Mouse (Mus musculus): Measurements from ENCODE around the gene Vps25.

DNA sequence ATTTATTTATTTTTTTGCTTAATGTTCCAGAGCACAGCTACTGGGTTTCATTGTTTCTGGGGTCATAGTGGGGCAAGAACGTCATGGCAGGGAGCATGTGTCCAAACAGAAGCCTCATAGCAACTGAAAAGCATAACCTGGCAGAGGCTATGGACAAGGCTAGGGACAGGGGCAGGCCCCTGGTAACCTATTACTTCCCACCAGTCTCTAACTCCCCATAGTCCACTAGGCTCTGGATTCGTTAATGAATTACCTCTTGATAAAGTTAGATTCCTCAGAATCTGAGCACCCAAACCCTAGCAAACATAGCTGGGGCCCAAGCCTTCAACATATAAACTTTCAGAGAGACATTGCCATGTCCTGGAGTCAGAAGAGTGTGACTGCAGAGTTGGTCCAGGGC lies 2.5 kb upstream of the Vps25 start:
- TF ChIP-seq POLR2A (IDR thresholded peaks at IDR 0.05; ENCODE audit: extremely low read depth, insufficient read depth, low read length), result no peak
- no peak for TF ChIP-seq CTCF (IDR thresholded peaks at IDR 0.05; ENCODE audit: low read depth, low read length)
